Mouse (Mus musculus) cerebellum, postnatal 36 days (tissue): ENCODE measurements at regions not wholly inside any gene's neighbourhood (a gene's known extent, or its start where the extent isn't known, plus 50 kb on each side); places are given as distances from the start of the nearest gene placed in this dataset.

Source experiments
- DNase-seq, 2 experiments: peaks; one replicate each; pipeline ENCODE4 v3.0.0; 2021 to 2022; ENCODE audit warnings: mixed read lengths in 2 of 2

GRCm38 (mm10) chr10:17287141-17287540 is 435.9 kb upstream of the Cited2 start:
- DNase-seq: no peak

- no peak for DNase-seq
Measured at GRCm38 (mm10) chr10:17288231-17288630, 434.8 kb upstream of the Cited2 start.

- no peak for DNase-seq
Measured at GRCm38 (mm10) chr10:17292331-17292730, 430.7 kb upstream of the Cited2 start.

GRCm38 (mm10) chr10:17294440-17294839 is 428.6 kb upstream of the Cited2 start:
- DNase-seq: no peak

GRCm38 (mm10) chr10:17295157-17295556 is 427.9 kb upstream of the Cited2 start:
- no peak for DNase-seq

- DNase-seq: no peak
Measured at GRCm38 (mm10) chr10:17299600-17299999, 423.4 kb upstream of the Cited2 start.

GRCm38 (mm10) chr10:17326724-17327123 is 396.3 kb upstream of the Cited2 start:
- no peak for DNase-seq

- peak; percentile 9 to 38 for DNase-seq
Measured at GRCm38 (mm10) chr10:17330904-17331606, 392.0 kb upstream of the Cited2 start.

GRCm38 (mm10) chr10:17331607-17332008 is 391.4 kb upstream of the Cited2 start:
- DNase-seq: peak; percentile 45 to 56

- peak; percentile 26 to 31 for DNase-seq
Measured at GRCm38 (mm10) chr10:17332025-17332767, 390.8 kb upstream of the Cited2 start.

GRCm38 (mm10) chr10:17332986-17333385 is 390.0 kb upstream of the Cited2 start:
- no peak for DNase-seq

- DNase-seq: no peak
Measured at GRCm38 (mm10) chr10:17333676-17334075, 389.3 kb upstream of the Cited2 start.

- no peak for DNase-seq
Measured at GRCm38 (mm10) chr10:17337217-17337616, 385.8 kb upstream of the Cited2 start.

- DNase-seq: no peak
Measured at GRCm38 (mm10) chr10:17343829-17344228, 379.2 kb upstream of the Cited2 start.

GRCm38 (mm10) chr10:17352202-17352994 is 370.6 kb upstream of the Cited2 start:
- DNase-seq: no peak

GRCm38 (mm10) chr10:17355476-17355875 is 367.5 kb upstream of the Cited2 start:
- no peak for DNase-seq

- DNase-seq: no peak
Measured at GRCm38 (mm10) chr10:17356041-17356440, 367.0 kb upstream of the Cited2 start.

GRCm38 (mm10) chr10:17362643-17363042 is 360.4 kb upstream of the Cited2 start:
- peak in 1 of 2 experiments; percentile 9 for DNase-seq

- no peak for DNase-seq
Measured at GRCm38 (mm10) chr10:17366042-17366740, 356.8 kb upstream of the Cited2 start.

- DNase-seq: peak; percentile 5 to 24
Measured at GRCm38 (mm10) chr10:17367026-17367425, 356.0 kb upstream of the Cited2 start.

- peak in 1 of 2 experiments; percentile 11 for DNase-seq
Measured at GRCm38 (mm10) chr10:17367430-17367829, 355.6 kb upstream of the Cited2 start.

- no peak for DNase-seq
Measured at GRCm38 (mm10) chr10:17368636-17369035, 354.4 kb upstream of the Cited2 start.

- DNase-seq: no peak
Measured at GRCm38 (mm10) chr10:17372905-17373304, 350.1 kb upstream of the Cited2 start.
